Mouse (Mus musculus) embryonic facial prominence, embryonic 11.5 days (tissue): ENCODE measurements at regions not wholly inside any gene's neighbourhood (a gene's known extent, or its start where the extent isn't known, plus 50 kb on each side); places are given as distances from the start of the nearest gene placed in this dataset.
A peak's percentile ranks its signal among the peaks of the same experiment; 100 is the strongest.

ENCODE experiments used
- ATAC-seq: fragments of 200-750 bp; cut with Nextera tagmentation; replicated peaks from 2 replicates; pipeline ENCODE4 v1.8.0; 2017; ENCODE audit warnings: low read depth; ENCODE audit not compliant: insufficient number of reproducible peaks, low FRiP score, low TSS enrichment
- DNase-seq: peaks from one replicate; pipeline ENCODE4 v3.0.0-alpha.2; 2015; ENCODE audit warnings: low spot score
- H3K27ac ChIP-seq: fragments of 300-500 bp; sonication (generic); replicated peaks from 2 replicates; pipeline ENCODE4 v1.5.1; 2014; ENCODE audit warnings: mild to moderate bottlenecking, low read depth, low read length, control low read depth
- H3K27me3 ChIP-seq: fragments of 300-500 bp; sonication (generic); 2 replicates; pipeline ENCODE4 v1.6.1; 2014; ENCODE audit warnings: mild to moderate bottlenecking, low read length, moderate library complexity, mixed read lengths; ENCODE audit not compliant: control insufficient read depth, insufficient read depth
- H3K36me3 ChIP-seq: fragments of 300-500 bp; sonication (generic); replicated peaks from 2 replicates; pipeline ENCODE4 v1.6.1; 2014; ENCODE audit warnings: low read depth, mild to moderate bottlenecking, low read length, moderate library complexity, mixed read lengths; ENCODE audit not compliant: control insufficient read depth, insufficient read depth
- H3K4me1 ChIP-seq: fragments of 300-500 bp; sonication (generic); 2 replicates; pipeline ENCODE4 v1.6.1; 2014; ENCODE audit warnings: low read length, mixed read lengths; ENCODE audit not compliant: control insufficient read depth, insufficient read depth
- H3K4me2 ChIP-seq: fragments of 300-500 bp; sonication (generic); 2 replicates; pipeline ENCODE4 v1.6.1; 2014; ENCODE audit warnings: low read depth, mild to moderate bottlenecking, control low read depth, low read length, moderate library complexity
- H3K4me3 ChIP-seq: fragments of 300-500 bp; sonication (generic); 2 replicates; pipeline ENCODE4 v1.5.1; 2014; ENCODE audit warnings: low read depth, low read length, control low read depth
- H3K9ac ChIP-seq: fragments of 300-500 bp; sonication (generic); replicated peaks from 2 replicates; pipeline ENCODE4 v1.6.1; 2014; ENCODE audit warnings: mild to moderate bottlenecking, control low read depth, low read length
- H3K9me3 ChIP-seq: fragments of 300-500 bp; sonication (generic); replicated peaks from 2 replicates; pipeline ENCODE4 v1.6.1; 2016; ENCODE audit warnings: mild to moderate bottlenecking, low read length, inconsistent platforms, mixed read lengths; ENCODE audit not compliant: control insufficient read depth
- WGBS: fragments of 180-500 bp; shearing (Covaris S2); extraction: QIAGEN DNeasy Blood & Tissue Kit; methylation state at CpG from one replicate; pipeline ENCODE4 v1.1.7; 2014; 5-methylcytosine and 5-hydroxymethylcytosine counted together

GRCm38 (mm10) chr16:70740046-70740445, 426.3 kb downstream of the Gbe1 start:
- Histone ChIP-seq H3K9ac (no peak overlapping the region), H3K9me3 (no peaks in the 10 kb centered on the region), H3K4me1 (no peaks in the 10 kb centered on the region), H3K36me3 (no peaks in the 10 kb centered on the region), H3K4me3 (no peak overlapping the region), H3K27me3 (no peaks in the 10 kb centered on the region), H3K4me2 (no peak overlapping the region), H3K27ac (no peak overlapping the region)
- DNase-seq (no peak), ATAC-seq (no peak)
- WGBS: 64% methylated on average over 6 of the region's 6 CpGs

DNA sequence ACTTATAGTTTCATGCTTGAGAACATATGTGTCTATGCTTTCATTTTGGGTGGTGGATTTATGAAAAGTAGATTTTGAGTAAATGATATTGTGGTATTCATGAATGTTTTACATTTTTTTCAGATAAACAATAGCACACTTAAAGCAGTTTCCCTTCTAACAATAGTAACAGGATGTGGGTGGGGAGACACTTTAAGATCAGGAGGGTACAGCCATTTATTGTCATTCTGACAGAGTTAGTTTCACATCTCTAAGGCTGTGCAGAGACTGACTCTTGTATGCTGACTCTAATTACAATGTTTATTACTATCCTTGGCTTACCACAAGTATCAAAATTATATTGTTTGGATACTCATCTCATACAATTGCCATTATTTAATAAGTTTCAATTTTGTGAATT, 440.5 kb downstream of the Gbe1 start:
- H3K4me1 ChIP-seq: no peaks in the 10 kb centered on the region
- no peak overlapping the region for H3K4me2 ChIP-seq
- no peak for ATAC-seq
- H3K4me3 ChIP-seq: no peak overlapping the region
- no peak overlapping the region for H3K27ac ChIP-seq
- H3K36me3 ChIP-seq: no peaks in the 10 kb centered on the region
- H3K27me3 ChIP-seq: no peaks in the 10 kb centered on the region
- H3K9ac ChIP-seq: no peak overlapping the region
- H3K9me3 ChIP-seq: no peaks in the 10 kb centered on the region
- DNase-seq: no peak

GRCm38 (mm10) chr16:70798061-70798460, 484.3 kb downstream of the Gbe1 start:
- Histone ChIP-seq H3K27ac (no peak overlapping the region), H3K36me3 (no peaks in the 10 kb centered on the region), H3K9me3 (no peaks in the 10 kb centered on the region), H3K9ac (no peak overlapping the region), H3K4me1 (no peaks in the 10 kb centered on the region), H3K4me2 (no peak overlapping the region), H3K27me3 (no peaks in the 10 kb centered on the region), H3K4me3 (no peak overlapping the region)
- ATAC-seq (no peak), DNase-seq (no peak)
- WGBS: 78% methylated on average over 4 of the region's 4 CpGs

DNA sequence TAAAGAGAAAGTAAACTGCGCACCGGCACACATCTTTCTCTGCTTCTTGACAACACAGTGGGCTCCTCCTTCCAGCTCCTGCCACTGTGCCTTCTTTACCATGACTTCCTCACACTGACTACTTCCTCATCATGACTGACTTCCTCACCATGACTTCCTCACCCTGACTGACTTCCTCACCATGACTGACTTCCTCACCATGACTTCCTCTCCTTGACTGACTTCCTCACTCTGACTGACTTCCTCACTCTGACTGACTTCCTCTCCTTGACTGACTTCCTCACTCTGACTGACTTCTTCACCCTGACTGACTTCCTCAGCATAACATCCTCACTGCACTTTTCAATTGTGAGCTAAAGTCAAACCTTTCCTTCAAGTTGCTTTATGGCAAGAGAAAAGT, 489.8 kb downstream of the Gbe1 start:
- 87% methylated on average over 2 of the region's 2 CpGs for WGBS
- H3K9me3 ChIP-seq: no peaks in the 10 kb centered on the region
- no peaks in the 10 kb centered on the region for H3K4me1 ChIP-seq
- DNase-seq (no peak), ATAC-seq (no peak)
- H3K27me3 ChIP-seq: no peaks in the 10 kb centered on the region
- no peak overlapping the region for H3K9ac ChIP-seq
- no peak overlapping the region for H3K4me2 ChIP-seq
- no peak overlapping the region for H3K4me3 ChIP-seq
- H3K36me3 ChIP-seq: no peaks in the 10 kb centered on the region
- no peak overlapping the region for H3K27ac ChIP-seq

DNA sequence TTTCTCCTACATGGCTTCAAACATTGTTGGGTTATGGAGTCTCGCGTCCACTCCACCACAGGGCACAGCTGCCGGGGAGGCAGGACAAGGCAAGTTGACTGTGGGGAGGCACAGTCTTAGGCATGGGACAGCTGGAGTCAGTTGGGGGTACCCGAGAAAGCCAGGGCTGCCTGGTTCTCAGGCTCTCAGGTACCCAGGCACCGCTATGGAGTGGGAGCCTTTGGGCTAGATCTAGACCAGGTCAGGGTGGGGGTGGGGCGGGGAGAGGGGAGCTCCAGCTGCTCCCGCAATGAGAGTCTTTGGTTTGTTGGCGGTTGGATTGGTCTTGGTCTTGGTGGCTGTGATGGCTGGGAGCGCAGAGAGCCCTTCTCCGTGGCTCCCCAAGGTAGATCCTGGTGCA, 512.2 kb downstream of the Gbe1 start:
- no peak overlapping the region for H3K9ac ChIP-seq
- DNase-seq (no peak), ATAC-seq (peak; percentile 56; the same call in 1 of the 2 replicates)
- no peaks in the 10 kb centered on the region for H3K36me3 ChIP-seq
- H3K4me1 ChIP-seq: no peaks in the 10 kb centered on the region
- no peaks in the 10 kb centered on the region for H3K9me3 ChIP-seq
- no peak overlapping the region for H3K4me3 ChIP-seq
- no peaks in the 10 kb centered on the region for H3K27me3 ChIP-seq
- no peak overlapping the region for H3K27ac ChIP-seq
- WGBS: 89% methylated on average over 10 of the region's 10 CpGs
- no peak overlapping the region for H3K4me2 ChIP-seq

- no peaks in the 10 kb centered on the region for H3K9me3 ChIP-seq
- no peaks in the 10 kb centered on the region for H3K4me1 ChIP-seq
- no peak overlapping the region for H3K9ac ChIP-seq
- WGBS: 87% methylated on average over 8 of the region's 8 CpGs
- ATAC-seq (no peak), DNase-seq (no peak)
- no peaks in the 10 kb centered on the region for H3K36me3 ChIP-seq
- H3K4me3 ChIP-seq: no peak overlapping the region
- H3K27me3 ChIP-seq: no peaks in the 10 kb centered on the region
- no peak overlapping the region for H3K4me2 ChIP-seq
- no peak overlapping the region for H3K27ac ChIP-seq
These were observed 521.3 kb downstream of the Gbe1 start for GRCm38 (mm10) chr16:70835006-70835405.

DNA sequence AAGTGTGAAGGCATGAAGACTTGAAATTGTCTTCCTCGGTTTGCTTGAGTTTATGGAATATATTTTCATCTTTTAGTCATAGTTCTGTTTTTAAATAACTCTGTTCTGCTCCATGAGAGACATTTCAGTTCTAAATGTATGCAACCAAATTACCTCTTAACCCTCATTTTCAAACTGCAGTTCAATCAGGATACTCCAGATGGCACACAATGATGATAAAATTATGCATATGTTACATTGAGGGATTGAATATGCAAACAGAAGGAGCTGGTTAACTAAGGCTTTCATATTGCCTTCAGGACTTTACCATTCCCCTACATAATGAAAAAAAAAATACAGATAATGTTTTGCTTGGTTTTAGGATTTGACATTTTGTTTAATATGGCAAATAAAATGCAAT, 524.4 kb downstream of the Gbe1 start:
- ATAC-seq (no peak), DNase-seq (peak; percentile 6)
- H3K27ac ChIP-seq: no peak overlapping the region
- H3K4me2 ChIP-seq: no peak overlapping the region
- 75% methylated on average over 1 of the region's 1 CpGs for WGBS
- H3K27me3 ChIP-seq: no peaks in the 10 kb centered on the region
- no peak overlapping the region for H3K4me3 ChIP-seq
- no peaks in the 10 kb centered on the region for H3K36me3 ChIP-seq
- no peak overlapping the region for H3K9ac ChIP-seq
- H3K4me1 ChIP-seq: no peaks in the 10 kb centered on the region
- H3K9me3 ChIP-seq: no peaks in the 10 kb centered on the region

DNA sequence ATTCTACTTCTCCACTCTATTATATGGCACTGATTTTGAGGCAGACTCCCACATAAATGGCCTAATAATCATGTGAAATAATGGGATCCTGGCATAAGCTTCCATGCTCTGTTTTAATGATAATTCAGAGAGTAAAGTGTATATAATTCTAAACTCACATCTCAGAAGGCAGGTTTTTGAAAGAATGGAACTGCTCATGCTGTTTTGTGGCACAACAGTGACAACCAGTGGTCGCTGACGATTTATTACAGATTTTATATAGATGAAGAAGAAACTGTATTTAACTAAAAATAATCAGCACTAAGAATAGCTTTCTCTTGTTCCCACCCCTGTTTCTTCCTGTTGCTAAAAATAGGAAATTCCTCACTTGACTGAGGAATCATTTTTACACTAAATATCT, 554.5 kb downstream of the Gbe1 start:
- no peaks in the 10 kb centered on the region for H3K36me3 ChIP-seq
- 73% methylated on average over 2 of the region's 2 CpGs for WGBS
- DNase-seq (peak; percentile 25), ATAC-seq (no peak)
- no peak overlapping the region for H3K27ac ChIP-seq
- no peaks in the 10 kb centered on the region for H3K9me3 ChIP-seq
- H3K4me1 ChIP-seq: no peaks in the 10 kb centered on the region
- H3K4me3 ChIP-seq: no peak overlapping the region
- H3K4me2 ChIP-seq: no peak overlapping the region
- H3K27me3 ChIP-seq: no peaks in the 10 kb centered on the region
- H3K9ac ChIP-seq: no peak overlapping the region

GRCm38 (mm10) chr16:70869205-70869604, 555.5 kb downstream of the Gbe1 start:
- ATAC-seq: no peak
- DNase-seq: no peak
- no peaks in the 10 kb centered on the region for H3K4me1 ChIP-seq
- H3K4me3 ChIP-seq: no peak overlapping the region
- H3K9me3 ChIP-seq: no peaks in the 10 kb centered on the region
- H3K27ac ChIP-seq: no peak overlapping the region
- no peaks in the 10 kb centered on the region for H3K36me3 ChIP-seq
- no peak overlapping the region for H3K4me2 ChIP-seq
- no peak overlapping the region for H3K9ac ChIP-seq
- WGBS: 76% methylated on average over 4 of the region's 4 CpGs
- no peaks in the 10 kb centered on the region for H3K27me3 ChIP-seq
